Mouse (Mus musculus): Measurements from ENCODE around the gene Pafah2.
"Not testable (repeated sequence)": the region's sequence is repeated elsewhere in the genome, so short reads cannot be mapped to it uniquely, and the experiment has no call there.

The Pafah2 gene

GRCm38 (mm10) chr4:134372294-134372747, 23.8 kb upstream of the Pafah2 start:
- in situ Hi-C loops (cut with MboI; ENCODE audit: low sequenced_read_pairs): no loop called here

DNA sequence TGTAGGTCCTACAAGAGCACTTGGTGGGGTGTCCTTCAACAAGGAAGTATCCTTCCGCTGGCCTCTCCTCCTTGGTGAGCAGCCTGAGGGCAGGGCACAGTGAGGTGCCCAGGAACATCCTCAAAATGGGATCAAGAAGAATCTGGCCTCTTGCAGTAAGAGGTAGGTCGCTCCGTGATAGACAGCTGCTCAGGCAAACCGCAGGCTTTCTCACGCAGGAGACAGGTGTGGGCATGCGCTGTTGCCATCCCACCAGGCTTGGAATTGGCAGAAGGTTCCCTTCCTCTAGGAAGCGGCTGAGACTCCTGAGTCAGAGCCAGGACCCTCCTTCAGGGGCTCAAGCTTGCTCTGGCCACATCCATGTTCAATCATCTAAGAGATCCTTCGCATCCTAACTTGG, 22.8 kb upstream of the Pafah2 start:
- in situ Hi-C loops (cut with MboI; ENCODE audit: low sequenced_read_pairs): no loop called here

GRCm38 (mm10) chr4:134374306-134374705, 21.8 kb upstream of the Pafah2 start:
- in situ Hi-C loops (cut with MboI; ENCODE audit: low sequenced_read_pairs): no loop called here

GRCm38 (mm10) chr4:134378089-134378615, 18.0 kb upstream of the Pafah2 start:
- in situ Hi-C loops (cut with MboI; ENCODE audit: low sequenced_read_pairs): no loop called here

DNA sequence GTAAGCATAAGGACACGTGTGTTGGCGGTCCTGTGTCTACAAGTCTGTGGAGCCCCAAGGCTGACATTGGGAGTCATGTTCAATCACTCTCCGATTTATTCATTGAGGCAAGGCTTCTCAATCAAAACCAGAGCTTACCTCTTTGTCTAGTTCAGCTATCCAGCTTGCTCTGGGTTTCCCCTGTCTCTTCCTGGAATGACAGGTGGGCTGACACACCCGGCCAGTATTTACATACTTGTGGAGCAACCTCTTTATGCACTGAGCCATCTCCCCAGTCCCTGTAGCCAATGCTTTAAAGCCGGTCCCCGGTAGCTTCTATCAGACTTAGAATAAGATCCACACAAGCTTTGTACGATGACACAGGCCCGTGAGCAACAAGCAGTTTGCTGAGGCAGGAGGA, 16.6 kb upstream of the Pafah2 start:
- in situ Hi-C loops (cut with MboI; ENCODE audit: low sequenced_read_pairs): no loop called here

DNA sequence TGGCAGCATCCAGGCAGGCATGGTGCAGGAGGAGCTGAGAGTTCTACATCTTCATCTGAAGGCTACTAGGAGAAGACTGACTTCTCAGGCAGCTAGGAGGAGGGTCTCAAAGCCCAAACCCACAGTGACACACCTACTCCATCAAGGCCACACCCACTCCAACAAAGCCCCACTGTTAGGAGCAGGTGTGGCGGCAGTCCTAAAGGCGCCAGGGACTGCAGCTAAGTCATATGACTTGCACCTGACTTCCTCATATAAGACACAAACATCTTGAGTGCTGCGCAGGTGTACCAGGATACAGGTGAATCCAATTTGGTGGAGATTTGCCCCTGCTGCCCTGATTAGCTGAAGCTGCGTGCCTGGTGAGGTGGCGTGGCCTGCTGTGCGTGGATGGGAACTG, 12.4 kb upstream of the Pafah2 start, which contains the start of gene Extl1:
TSS of gene Extl1 (minus strand) at position 101 of the 400 bp plus-strand sequence.
- in situ Hi-C loops (cut with MboI; ENCODE audit: low sequenced_read_pairs): not testable (repeated sequence)

DNA sequence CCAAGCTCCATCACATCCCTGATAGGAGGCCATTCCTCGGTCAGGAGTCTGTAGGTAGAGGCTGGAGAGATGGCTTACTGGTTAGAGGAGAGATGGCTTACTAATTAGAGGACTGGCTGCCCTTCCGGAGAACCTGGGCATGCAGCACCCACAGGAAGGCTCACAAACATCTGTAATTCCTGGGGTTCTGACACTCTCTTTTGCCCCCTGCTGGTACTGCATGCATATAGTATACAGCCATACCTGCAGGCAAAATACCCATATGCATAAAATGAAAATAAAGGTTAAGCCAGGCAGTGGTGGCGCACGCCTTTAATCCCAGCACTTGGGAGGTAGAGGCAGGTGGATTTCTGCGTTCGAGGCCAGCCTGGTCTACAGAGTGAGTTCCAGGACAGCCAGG, 8.9 kb upstream of the Pafah2 start:
- in situ Hi-C loops (cut with MboI; ENCODE audit: low sequenced_read_pairs): no loop called here

DNA sequence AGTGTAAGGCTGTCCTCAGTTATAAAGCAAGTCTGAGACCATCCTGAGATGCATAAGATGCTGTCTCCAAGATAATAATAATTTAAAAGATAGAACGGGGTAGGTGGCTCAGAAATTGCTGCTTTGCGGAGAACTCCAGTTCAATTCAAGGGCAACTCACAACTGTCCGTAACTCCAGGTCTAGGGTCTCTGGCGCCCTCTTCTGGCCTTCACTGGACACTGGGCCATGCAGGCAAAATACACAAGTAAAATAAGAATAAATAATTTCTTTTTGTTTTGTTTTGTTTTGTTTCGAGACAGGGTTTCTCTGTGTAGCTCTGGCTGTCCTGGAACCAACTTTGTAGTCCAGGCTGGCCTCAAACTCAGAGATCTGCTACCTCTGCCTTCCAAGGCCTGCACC, 7.7 kb upstream of the Pafah2 start:
- in situ Hi-C loops (cut with MboI; ENCODE audit: low sequenced_read_pairs): no loop called here

- in situ Hi-C loops (cut with MboI; ENCODE audit: low sequenced_read_pairs): no loop called here
Measured at GRCm38 (mm10) chr4:134391636-134392035, 4.5 kb upstream of the Pafah2 start.

DNA sequence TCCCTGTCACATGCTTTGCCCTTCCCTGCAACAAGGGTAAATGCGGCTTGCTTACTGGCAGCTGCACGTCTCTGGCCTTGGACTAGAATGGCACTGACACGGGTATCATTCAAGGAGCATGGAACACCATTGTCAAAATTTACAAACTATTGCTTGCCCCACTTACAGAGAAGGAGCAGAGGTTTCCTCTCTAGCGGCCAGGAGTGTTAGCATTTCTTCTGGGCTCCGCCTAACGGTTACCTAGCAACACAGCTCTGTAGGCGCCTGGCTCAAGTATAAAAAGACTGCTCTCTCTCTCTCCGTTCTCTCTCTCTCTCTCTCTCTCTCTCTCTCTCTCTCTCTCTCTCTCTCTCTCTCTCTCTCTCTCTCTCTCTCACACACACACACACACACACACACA, 3.5 kb upstream of the Pafah2 start:
- in situ Hi-C loops (cut with MboI; ENCODE audit: low sequenced_read_pairs): no loop called here

DNA sequence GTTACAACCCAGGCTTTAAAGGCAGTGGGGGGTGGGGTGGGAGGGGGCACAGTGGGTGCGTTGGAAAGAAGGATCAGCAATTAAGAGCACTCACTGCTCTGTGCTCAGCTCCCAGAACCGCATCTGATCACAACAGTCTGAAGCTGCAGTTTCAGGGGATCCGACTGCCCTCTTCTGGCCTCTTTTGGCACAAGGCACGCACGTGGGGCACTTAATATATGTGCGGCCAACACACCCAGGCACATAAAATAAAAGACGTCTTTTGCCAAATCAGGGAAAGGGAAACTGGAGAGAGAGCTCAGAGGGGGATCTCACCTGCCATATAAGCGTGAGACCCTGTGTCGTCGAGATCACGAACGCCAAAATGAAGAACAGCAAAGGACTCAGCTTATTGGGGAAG, 3.1 kb upstream of the Pafah2 start:
- in situ Hi-C loops (cut with MboI; ENCODE audit: low sequenced_read_pairs): no loop called here

- in situ Hi-C loops (cut with MboI; ENCODE audit: low sequenced_read_pairs): no loop called here
Measured at GRCm38 (mm10) chr4:134395142-134395541, 978 bp upstream of the Pafah2 start.

DNA sequence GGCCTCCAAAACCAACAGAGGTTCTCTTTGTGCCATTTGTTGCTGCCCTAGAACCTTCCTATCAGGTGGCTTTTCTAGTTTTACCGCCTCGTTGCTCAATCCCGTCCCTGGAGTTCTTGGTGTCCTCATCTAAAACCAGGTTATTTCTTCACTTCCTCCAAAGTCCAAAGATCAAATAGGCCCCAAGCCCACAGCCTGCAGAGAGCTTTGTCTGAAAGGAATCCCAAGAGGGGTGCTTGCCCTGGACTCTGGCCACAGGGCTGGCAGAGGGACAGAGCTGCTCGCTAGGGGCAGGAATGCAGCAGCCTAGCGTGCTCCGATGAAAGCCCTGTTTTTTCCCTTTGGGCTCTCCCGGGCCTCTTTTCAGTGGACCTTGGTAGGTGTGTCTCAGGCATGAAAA, 1.0 kb downstream of the Pafah2 start:
- in situ Hi-C loops (cut with MboI; ENCODE audit: low sequenced_read_pairs): no loop called here

DNA sequence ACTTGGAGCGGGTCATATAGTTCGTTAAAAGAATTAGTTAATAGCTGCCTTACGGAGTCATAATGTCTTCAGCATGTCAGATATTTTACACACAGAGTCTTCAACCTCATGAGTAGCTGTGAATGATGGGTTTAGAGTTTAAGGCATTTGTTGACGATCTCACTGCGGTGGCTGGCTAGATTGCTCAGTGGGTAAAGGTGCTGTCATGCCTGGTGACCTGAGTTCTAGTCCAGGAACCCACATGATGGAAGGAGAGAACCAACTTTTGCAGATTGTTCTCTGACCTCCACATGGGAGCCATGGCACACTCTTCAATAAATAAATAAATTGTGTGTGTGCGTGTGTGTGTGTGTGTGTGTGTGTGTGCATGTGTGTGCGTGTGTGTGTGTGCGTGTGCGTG, 1.6 kb downstream of the Pafah2 start:
- in situ Hi-C loops (cut with MboI; ENCODE audit: low sequenced_read_pairs): no loop called here

DNA sequence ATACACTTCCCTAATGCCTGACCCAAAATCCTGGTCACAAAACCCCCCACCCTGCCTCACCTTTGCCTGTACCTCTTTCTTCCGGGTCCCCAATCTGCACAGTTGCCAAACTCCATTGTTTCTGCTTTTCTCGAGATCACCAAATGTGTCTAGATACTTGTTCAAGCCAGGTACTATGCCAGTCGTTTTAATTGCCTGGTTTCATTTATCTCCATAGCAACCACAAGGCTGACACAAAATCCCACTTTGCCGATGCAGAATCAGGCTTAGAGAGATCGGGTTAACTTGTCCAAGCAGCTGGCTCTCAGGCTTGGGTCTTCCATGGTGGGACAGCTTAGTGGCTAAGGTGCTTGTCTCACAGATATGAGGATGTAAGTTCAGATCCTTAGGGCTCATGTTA, 4.1 kb downstream of the Pafah2 start:
- in situ Hi-C loops (cut with MboI; ENCODE audit: low sequenced_read_pairs): no loop called here

- in situ Hi-C loops (cut with MboI; ENCODE audit: low sequenced_read_pairs): no loop called here
Measured at GRCm38 (mm10) chr4:134401181-134401661, 5.1 kb downstream of the Pafah2 start.

DNA sequence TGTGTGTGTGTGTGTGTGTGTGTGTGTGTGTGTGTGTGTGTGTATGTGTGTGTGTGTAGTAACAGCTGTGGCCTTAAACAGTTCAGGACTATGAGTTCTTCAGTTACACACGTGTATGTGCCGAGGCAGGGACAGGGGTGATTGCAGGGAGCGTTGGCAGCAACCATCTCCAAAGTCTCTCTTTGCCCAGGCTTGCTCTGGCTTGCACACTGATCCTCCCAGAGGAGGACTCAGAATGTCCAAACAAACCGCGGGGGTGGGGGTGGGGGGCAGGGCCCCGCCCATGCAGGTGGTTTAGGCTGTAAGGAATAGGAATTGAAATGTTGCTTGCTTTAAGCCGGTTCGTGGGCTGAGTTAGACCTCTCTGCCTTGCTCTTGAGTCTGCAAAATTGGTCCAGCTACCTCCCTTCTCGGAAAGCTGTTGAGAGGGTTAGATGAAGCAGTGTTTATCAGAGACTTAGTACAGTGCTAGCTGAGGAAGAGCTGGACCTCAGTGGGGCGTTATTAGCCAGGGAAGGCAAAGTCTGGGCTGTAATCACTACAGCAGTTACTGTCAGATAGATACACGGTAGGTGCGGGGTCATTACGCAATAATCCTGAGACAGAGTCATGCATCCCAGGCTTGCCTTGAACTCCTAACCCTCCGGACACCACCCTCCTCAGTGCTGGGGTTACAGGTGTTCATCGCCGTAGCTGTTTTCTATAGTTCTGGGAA, 5.9 kb downstream of the Pafah2 start:
- in situ Hi-C loops (cut with MboI; ENCODE audit: low sequenced_read_pairs): no loop called here

- in situ Hi-C loops (cut with MboI; ENCODE audit: low sequenced_read_pairs): no loop called here
Measured at GRCm38 (mm10) chr4:134402571-134403262, 6.6 kb downstream of the Pafah2 start.

GRCm38 (mm10) chr4:134403721-134404120, 7.6 kb downstream of the Pafah2 start:
- in situ Hi-C loops (cut with MboI; ENCODE audit: low sequenced_read_pairs): no loop called here

- in situ Hi-C loops (cut with MboI; ENCODE audit: low sequenced_read_pairs): no loop called here
Measured at GRCm38 (mm10) chr4:134409286-134409685, 13.2 kb downstream of the Pafah2 start.

- in situ Hi-C loops (cut with MboI; ENCODE audit: low sequenced_read_pairs): no loop called here
Measured at GRCm38 (mm10) chr4:134416177-134416576, 20.1 kb downstream of the Pafah2 start.

DNA sequence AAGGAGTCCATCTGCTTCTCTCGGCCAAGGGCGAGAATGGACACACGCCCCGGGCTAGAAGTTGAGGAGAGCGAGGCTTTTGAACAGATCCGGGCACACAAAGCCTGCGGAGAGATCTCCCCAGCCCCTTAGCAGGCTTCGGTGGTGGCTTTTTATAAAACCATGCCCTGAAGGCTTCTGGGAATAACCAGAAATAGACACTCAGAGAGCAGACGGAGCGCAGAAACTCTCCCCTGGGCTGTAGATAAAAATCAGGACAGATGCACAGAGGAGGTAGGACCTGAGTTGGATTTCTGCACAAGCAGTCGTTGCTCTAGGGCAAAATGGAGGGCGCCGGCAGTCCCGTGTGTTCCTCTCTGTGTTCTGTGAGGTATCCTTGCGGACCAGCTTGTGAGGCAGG, 20.5 kb downstream of the Pafah2 start:
- in situ Hi-C loops (cut with MboI; ENCODE audit: low sequenced_read_pairs): no loop called here
